Mouse (Mus musculus): ENCODE measurements around the gene Pou2f2.

GRCm38 (mm10) chr7:25219756-25220456 lies 40.4 kb upstream of the Pou2f2 start:
- TF ChIP-seq CTCF (IDR thresholded peaks at IDR 0.05; ENCODE audit: low read depth) (no peak), EP300 (IDR thresholded peaks at IDR 0.05; ENCODE audit: low read depth) (no peak; the same call in 1 of the 2 replicates)
